Mouse (Mus musculus) thymus, adult 2 months (tissue): ENCODE results near the gene Cebpb. TPM values are rescaled to one million over a fixed set of nuclear protein-coding genes. Genes with fewer than 3 reads are reported as not detected.

Experiments used
- DNase-seq: peaks from one replicate; pipeline ENCODE4 v3.0.0; 2021
- H3K27ac ChIP-seq: fragments of 200-500 bp; 2 replicates; pipeline ENCODE4 v1.5.1; 2012; ENCODE audit warnings: low read length, control low read depth; ENCODE audit not compliant: control insufficient read depth, insufficient read depth
- H3K27me3 ChIP-seq: fragments of 200-500 bp; 2 replicates; pipeline ENCODE4 v1.6.1; 2012; ENCODE audit warnings: mild to moderate bottlenecking, low read length, moderate library complexity, mixed read lengths; ENCODE audit not compliant: control insufficient read depth, insufficient read depth
- H3K36me3 ChIP-seq: fragments of 200-500 bp; 2 replicates; pipeline ENCODE4 v1.6.1; 2012; ENCODE audit warnings: mild to moderate bottlenecking, low read length, moderate library complexity; ENCODE audit not compliant: control insufficient read depth, insufficient read depth
- H3K4me1 ChIP-seq: fragments of 200-500 bp; replicated peaks from 2 replicates; pipeline ENCODE4 v1.6.1; 2012; ENCODE audit warnings: low read length; ENCODE audit not compliant: control insufficient read depth, insufficient read depth
- H3K4me3 ChIP-seq: fragments of 200-500 bp; 2 replicates; pipeline ENCODE4 v1.5.1; 2012; ENCODE audit warnings: mild to moderate bottlenecking, low read length, control low read depth, moderate library complexity; ENCODE audit not compliant: control insufficient read depth, insufficient read depth
- CTCF ChIP-seq: fragments of 200-500 bp; IDR thresholded peaks from 2 replicates; pipeline ENCODE4 v1.5.1; 2012; ENCODE audit warnings: mild to moderate bottlenecking, control low read depth, low read length, moderate library complexity, borderline replicate concordance; ENCODE audit not compliant: control insufficient read depth, poor library complexity, insufficient read depth; ENCODE audit errors: extremely low read depth
- POLR2A ChIP-seq: fragments of 200-500 bp; IDR thresholded peaks from 2 replicates; pipeline ENCODE4 v1.6.1; 2012; ENCODE audit warnings: mild to moderate bottlenecking, low read length, control low read depth, moderate library complexity; ENCODE audit not compliant: control insufficient read depth, poor library complexity, insufficient read depth; ENCODE audit errors: extremely low read depth
- WGBS: fragments of 180-500 bp; shearing (Covaris S2); methylation state at CpG from one replicate; pipeline ENCODE4 v1.1.7; 2018; 5-methylcytosine and 5-hydroxymethylcytosine counted together
- polyA plus RNA-seq: library from polyadenylated mRNA; depleted of rRNA; stranded (reverse); fragments of >200 nt; gene quantifications from 2 replicates; pipeline ENCODE4 v1.2.3, GENCODE M21; 2012

Cebpb gene
- polyA plus RNA-seq, 1 experiment, result 69.6 TPM

GRCm38 (mm10) chr2:167679902-167680430, 8.7 kb upstream of the Cebpb start:
- under 1% methylated on average over 13 of the region's 13 CpGs for WGBS
- no peak overlapping the region for H3K4me3 ChIP-seq

GRCm38 (mm10) chr2:167680657-167681056, 8.1 kb upstream of the Cebpb start:
- peak; percentile 77 for DNase-seq
- H3K27me3 ChIP-seq, result no peaks in the 10 kb centered on the region
- WGBS, result 28% methylated on average over 5 of the region's 5 CpGs
- H3K27ac ChIP-seq, result no peak overlapping the region
- no peak for TF ChIP-seq CTCF
- no peak for TF ChIP-seq POLR2A
- H3K4me1 ChIP-seq, result peaks cover 4% of the 10 kb centered on the region; the same call in 1 of the 2 replicates
- no peak overlapping the region for H3K4me3 ChIP-seq
- no peaks in the 10 kb centered on the region for H3K36me3 ChIP-seq

More at GRCm38 (mm10) chr2:167679902-167680430, 8.7 kb upstream of the Cebpb start:
- TF ChIP-seq CTCF (peak; percentile 99), POLR2A (no peak)
- DNase-seq, result peak; percentile 91
- Histone ChIP-seq H3K36me3 (no peaks in the 10 kb centered on the region), H3K27me3 (no peaks in the 10 kb centered on the region), H3K4me1 (peaks cover 4% of the 10 kb centered on the region; the same call in 1 of the 2 replicates), H3K27ac (no peak overlapping the region)

GRCm38 (mm10) chr2:167683721-167684120, 5.0 kb upstream of the Cebpb start:
- Histone ChIP-seq H3K4me1 (peaks cover 4% of the 10 kb centered on the region; the same call in 1 of the 2 replicates), H3K27me3 (no peaks in the 10 kb centered on the region), H3K4me3 (no peak overlapping the region), H3K36me3 (no peaks in the 10 kb centered on the region), H3K27ac (no peak overlapping the region)
- WGBS, result 94% methylated on average over 3 of the region's 3 CpGs
- no peak for DNase-seq
- TF ChIP-seq POLR2A (no peak), CTCF (no peak)

GRCm38 (mm10) chr2:167685137-167685536, 3.6 kb upstream of the Cebpb start:
- DNase-seq, result peak; percentile 96
- H3K4me3 ChIP-seq, result no peak overlapping the region
- peaks cover 12% of the 10 kb centered on the region for H3K4me1 ChIP-seq
- TF ChIP-seq POLR2A (no peak), CTCF (peak; percentile 95)
- no peak overlapping the region for H3K27ac ChIP-seq
- no peaks in the 10 kb centered on the region for H3K36me3 ChIP-seq
- H3K27me3 ChIP-seq, result no peaks in the 10 kb centered on the region
- 18% methylated on average over 8 of the region's 8 CpGs for WGBS

GRCm38 (mm10) chr2:167685865-167686264, 2.9 kb upstream of the Cebpb start:
- Histone ChIP-seq H3K4me1 (peaks cover 13% of the 10 kb centered on the region), H3K36me3 (no peaks in the 10 kb centered on the region), H3K27me3 (no peaks in the 10 kb centered on the region; the same call in 1 of the 2 replicates), H3K27ac (no peak overlapping the region), H3K4me3 (no peak overlapping the region)
- 84% methylated on average over 3 of the region's 3 CpGs for WGBS
- TF ChIP-seq POLR2A (no peak), CTCF (no peak)
- no peak for DNase-seq

GRCm38 (mm10) chr2:167686382-167687249, 2.1 kb upstream of the Cebpb start:
- Histone ChIP-seq H3K4me1 (peaks cover 13% of the 10 kb centered on the region), H3K27me3 (no peaks in the 10 kb centered on the region; the same call in 1 of the 2 replicates), H3K4me3 (no peak overlapping the region), H3K36me3 (no peaks in the 10 kb centered on the region), H3K27ac (no peak overlapping the region)
- DNase-seq, result no peak
- TF ChIP-seq POLR2A, result no peak
- no peak for TF ChIP-seq CTCF
- 50% methylated on average over 16 of the region's 16 CpGs for WGBS
